Mouse (Mus musculus) olfactory bulb, adult 2 months (tissue): ENCODE measurements around the gene Zmynd8.

Experiments used
- CTCF ChIP-seq: fragments of 200-500 bp; IDR thresholded peaks from 2 replicates; pipeline ENCODE4 v1.5.1; 2012; ENCODE audit warnings: low read depth, mild to moderate bottlenecking, low read length, moderate library complexity; ENCODE audit not compliant: insufficient read depth
- POLR2A ChIP-seq: fragments of 200-500 bp; IDR thresholded peaks from 2 replicates; pipeline ENCODE4 v1.6.1; 2012; ENCODE audit warnings: mild to moderate bottlenecking, low read depth, low read length, moderate library complexity; ENCODE audit not compliant: insufficient read depth

DNA sequence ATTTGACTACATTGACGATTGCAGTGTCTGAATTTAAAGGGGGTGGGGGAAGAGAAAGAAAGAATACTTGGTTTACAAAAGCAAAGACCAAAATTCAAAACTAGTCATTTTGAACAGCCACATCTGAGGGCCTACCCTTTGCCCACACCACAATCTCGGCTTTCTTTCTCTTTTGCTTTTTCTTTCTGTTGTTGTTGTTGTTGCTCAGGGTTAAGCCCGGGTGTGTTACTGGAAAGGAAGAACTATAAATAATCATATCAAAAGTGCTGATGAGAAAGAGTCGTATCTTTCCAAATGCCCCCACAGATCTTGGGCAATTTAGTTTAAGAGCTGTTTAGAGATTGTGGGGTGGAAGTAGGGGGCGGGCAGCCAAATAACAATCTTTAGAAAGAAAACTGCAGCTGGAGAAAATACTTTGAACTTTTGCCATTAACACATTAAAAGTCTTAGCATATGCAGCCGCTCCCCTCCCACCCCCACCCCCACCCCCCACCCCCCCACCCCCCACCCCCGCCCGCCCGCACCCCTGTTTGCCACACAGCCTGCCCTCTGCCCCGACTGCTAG, 20.7 kb downstream of the Zmynd8 start:
- no peak for TF ChIP-seq CTCF
- TF ChIP-seq POLR2A: no peak
